Mouse (Mus musculus) thymus, adult 2 months (tissue): Measurements from ENCODE around the gene Bsnd.

ENCODE experiments used
- CTCF ChIP-seq: fragments of 200-500 bp; IDR thresholded peaks from 2 replicates; pipeline ENCODE4 v1.5.1; 2012; ENCODE audit warnings: mild to moderate bottlenecking, control low read depth, low read length, moderate library complexity, borderline replicate concordance; ENCODE audit not compliant: control insufficient read depth, poor library complexity, insufficient read depth; ENCODE audit errors: extremely low read depth
- POLR2A ChIP-seq: fragments of 200-500 bp; IDR thresholded peaks from 2 replicates; pipeline ENCODE4 v1.6.1; 2012; ENCODE audit warnings: mild to moderate bottlenecking, low read length, control low read depth, moderate library complexity; ENCODE audit not compliant: control insufficient read depth, poor library complexity, insufficient read depth; ENCODE audit errors: extremely low read depth

GRCm38 (mm10) chr4:106503578-106503977 lies 11.5 kb upstream of the Bsnd start:
- TF ChIP-seq POLR2A (no peak), CTCF (no peak)
